Mouse (Mus musculus) lung, postnatal 0 days (tissue): ENCODE data around the gene Fam241a. TPM values are rescaled to one million over a fixed set of nuclear protein-coding genes. Genes with fewer than 3 reads are reported as not detected.
A peak's percentile ranks its signal among the peaks of the same experiment; 100 is the strongest.

Experiments used
- ATAC-seq: fragments of 200-750 bp; cut with Nextera tagmentation; 2 replicates; pipeline ENCODE4 v1.8.0; 2017; ENCODE audit warnings: moderate library complexity
- DNase-seq: peaks from one replicate; pipeline ENCODE4 v3.0.0-alpha.2; 2016; ENCODE audit warnings: low spot score
- H3K27ac ChIP-seq: fragments of 300-500 bp; sonication (generic); 2 replicates; pipeline ENCODE4 v1.5.1; 2014; ENCODE audit warnings: antibody characterized with exemption, mild to moderate bottlenecking, low read length, mixed read lengths
- H3K27me3 ChIP-seq: fragments of 300-500 bp; sonication (generic); replicated peaks from 2 replicates; pipeline ENCODE4 v1.6.1; 2014; ENCODE audit warnings: low read length, mixed read lengths; ENCODE audit not compliant: insufficient read depth
- H3K36me3 ChIP-seq: fragments of 300-500 bp; sonication (generic); 2 replicates; pipeline ENCODE4 v1.6.1; 2014; ENCODE audit warnings: low read length, mixed read lengths; ENCODE audit not compliant: insufficient read depth
- H3K4me1 ChIP-seq: fragments of 300-500 bp; sonication (generic); 2 replicates; pipeline ENCODE4 v1.6.1; 2014; ENCODE audit warnings: antibody characterized with exemption, low read depth, low read length, mixed read lengths; ENCODE audit not compliant: insufficient read depth
- H3K4me2 ChIP-seq: fragments of 300-500 bp; sonication (generic); replicated peaks from 2 replicates; pipeline ENCODE4 v1.6.1; 2014; ENCODE audit warnings: low read depth, mild to moderate bottlenecking, low read length, moderate library complexity, mixed read lengths
- H3K4me3 ChIP-seq: fragments of 300-500 bp; sonication (generic); 2 replicates; pipeline ENCODE4 v1.5.1; 2014; ENCODE audit warnings: low read depth, low read length
- H3K9ac ChIP-seq: fragments of 300-500 bp; sonication (generic); replicated peaks from 2 replicates; pipeline ENCODE4 v1.6.1; 2014; ENCODE audit warnings: low read depth, mild to moderate bottlenecking
- H3K9me3 ChIP-seq: fragments of 300-500 bp; sonication (generic); 2 replicates; pipeline ENCODE4 v1.6.1; 2016; ENCODE audit warnings: low read length, mixed read lengths
- CTCF ChIP-seq: IDR thresholded peaks from 2 replicates; pipeline ENCODE4 v1.5.1; 2016; ENCODE audit warnings: antibody characterized with exemption, mild to moderate bottlenecking
- EP300 ChIP-seq: IDR thresholded peaks from 2 replicates; pipeline ENCODE4 v1.6.1; 2016; ENCODE audit warnings: antibody characterized with exemption, mild to moderate bottlenecking, control low read depth
- WGBS: fragments of 180-500 bp; shearing (Covaris S2); extraction: QIAGEN DNeasy Blood & Tissue Kit; methylation state at CpG from one replicate; pipeline ENCODE4 v1.1.7; 2014; 5-methylcytosine and 5-hydroxymethylcytosine counted together
- polyA plus RNA-seq: library from polyadenylated mRNA; unstranded; fragments of >200 nt; fragmentation: Nextera tagmentation; extraction: Ambion mirVana; gene quantifications from 2 replicates; pipeline ENCODE4 v1.2.1, GENCODE M21; 2015

Fam241a gene
- polyA plus RNA-seq, 1 experiment from 2014 or later = 23.1 TPM

GRCm38 (mm10) chr3:127868880-127869279 is 27.2 kb downstream of the Fam241a start:
- no peak overlapping the region for H3K9ac ChIP-seq
- H3K4me3 ChIP-seq = no peak overlapping the region
- TF ChIP-seq CTCF (no peak), EP300 (no peak)
- H3K4me2 ChIP-seq = no peak overlapping the region
- peak; percentile 32 for DNase-seq
- H3K36me3 ChIP-seq = no peaks in the 10 kb centered on the region
- no peak overlapping the region for H3K27ac ChIP-seq
- 58% methylated on average over 5 of the region's 5 CpGs for WGBS
- no peaks in the 10 kb centered on the region; the same call in 1 of the 2 replicates for H3K4me1 ChIP-seq
- ATAC-seq = no peak
- H3K9me3 ChIP-seq = no peaks in the 10 kb centered on the region
- no peaks in the 10 kb centered on the region for H3K27me3 ChIP-seq

- no peak for ATAC-seq
- no peak for TF ChIP-seq CTCF
These were observed 27.9 kb downstream of the Fam241a start for GRCm38 (mm10) chr3:127868046-127868758.

DNA sequence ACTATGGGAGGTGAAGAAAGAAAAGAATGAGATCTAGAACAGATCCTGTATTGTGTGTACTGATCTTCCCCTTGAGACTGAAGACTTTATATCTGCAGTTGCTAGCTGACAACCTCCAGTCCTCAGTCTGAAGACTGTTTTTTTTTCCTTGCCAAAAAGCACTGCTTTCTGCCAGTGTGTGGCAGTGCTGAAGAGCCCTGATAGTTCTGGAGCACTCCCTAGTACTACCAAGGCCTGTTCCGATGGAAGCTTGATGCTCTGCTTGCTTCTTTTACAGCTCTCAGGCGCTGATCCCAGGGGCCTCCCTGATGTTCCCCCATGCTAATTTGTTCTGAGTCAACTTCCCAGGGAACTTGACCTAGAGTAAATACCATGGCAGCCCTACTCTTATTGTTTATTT is 31.9 kb downstream of the Fam241a start:
- ATAC-seq (no peak), DNase-seq (peak; percentile 68)
- H3K9me3 ChIP-seq = no peaks in the 10 kb centered on the region
- H3K9ac ChIP-seq = no peak overlapping the region
- TF ChIP-seq EP300 = no peak
- TF ChIP-seq CTCF = peak; percentile 36
- H3K27me3 ChIP-seq = no peaks in the 10 kb centered on the region
- no peak overlapping the region for H3K4me3 ChIP-seq
- no peak overlapping the region for H3K4me2 ChIP-seq
- no peak overlapping the region for H3K27ac ChIP-seq
- no peaks in the 10 kb centered on the region; the same call in 1 of the 2 replicates for H3K4me1 ChIP-seq
- H3K36me3 ChIP-seq = no peaks in the 10 kb centered on the region
- 29% methylated on average over 2 of the region's 2 CpGs for WGBS

More at GRCm38 (mm10) chr3:127868046-127868758, 27.9 kb downstream of the Fam241a start:
- Histone ChIP-seq H3K27ac (no peak overlapping the region), H3K9ac (no peak overlapping the region), H3K36me3 (no peaks in the 10 kb centered on the region), H3K27me3 (no peaks in the 10 kb centered on the region), H3K4me2 (no peak overlapping the region), H3K4me1 (no peaks in the 10 kb centered on the region; the same call in 1 of the 2 replicates), H3K4me3 (no peak overlapping the region), H3K9me3 (no peaks in the 10 kb centered on the region)
- WGBS = 70% methylated on average over 9 of the region's 9 CpGs
- DNase-seq = no peak

DNA sequence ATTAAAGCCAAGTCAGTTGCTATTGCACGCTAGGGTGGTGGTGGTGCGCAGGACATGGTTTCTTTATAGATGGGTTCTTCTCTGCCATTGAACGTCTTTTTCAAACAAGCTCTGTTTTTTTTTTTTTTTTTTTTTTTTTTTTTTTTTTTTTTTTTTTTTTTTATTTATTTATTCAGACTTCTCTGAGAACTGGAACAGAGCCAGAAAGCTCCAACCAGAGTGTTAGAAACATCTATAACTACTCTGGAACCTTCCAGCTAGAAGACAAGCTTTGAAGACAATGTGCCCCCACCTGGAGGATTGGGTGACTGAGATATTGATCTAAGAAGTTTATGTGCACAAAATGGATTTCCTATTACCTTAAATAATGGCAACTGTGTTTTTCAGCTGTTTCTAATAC is 32.6 kb downstream of the Fam241a start:
- no peak overlapping the region for H3K4me3 ChIP-seq
- H3K4me2 ChIP-seq = no peak overlapping the region
- H3K9ac ChIP-seq = no peak overlapping the region
- H3K36me3 ChIP-seq = no peaks in the 10 kb centered on the region
- no peak for ATAC-seq
- peak; percentile 45 for DNase-seq
- TF ChIP-seq EP300 (no peak), CTCF (no peak)
- H3K9me3 ChIP-seq = no peaks in the 10 kb centered on the region
- 47% methylated on average over 3 of the region's 3 CpGs for WGBS
- H3K27ac ChIP-seq = no peak overlapping the region
- H3K27me3 ChIP-seq = no peaks in the 10 kb centered on the region
- H3K4me1 ChIP-seq = no peaks in the 10 kb centered on the region; the same call in 1 of the 2 replicates

- WGBS = 67% methylated on average over 4 of the region's 4 CpGs
- Histone ChIP-seq H3K36me3 (no peaks in the 10 kb centered on the region), H3K9ac (no peak overlapping the region), H3K4me1 (no peaks in the 10 kb centered on the region; the same call in 1 of the 2 replicates), H3K9me3 (no peaks in the 10 kb centered on the region), H3K4me3 (no peak overlapping the region), H3K27me3 (no peaks in the 10 kb centered on the region), H3K27ac (no peak overlapping the region), H3K4me2 (no peak overlapping the region)
- no peak for ATAC-seq
- no peak for DNase-seq
- TF ChIP-seq CTCF (no peak), EP300 (no peak)
These were observed 33.6 kb downstream of the Fam241a start for GRCm38 (mm10) chr3:127862479-127862878.

DNA sequence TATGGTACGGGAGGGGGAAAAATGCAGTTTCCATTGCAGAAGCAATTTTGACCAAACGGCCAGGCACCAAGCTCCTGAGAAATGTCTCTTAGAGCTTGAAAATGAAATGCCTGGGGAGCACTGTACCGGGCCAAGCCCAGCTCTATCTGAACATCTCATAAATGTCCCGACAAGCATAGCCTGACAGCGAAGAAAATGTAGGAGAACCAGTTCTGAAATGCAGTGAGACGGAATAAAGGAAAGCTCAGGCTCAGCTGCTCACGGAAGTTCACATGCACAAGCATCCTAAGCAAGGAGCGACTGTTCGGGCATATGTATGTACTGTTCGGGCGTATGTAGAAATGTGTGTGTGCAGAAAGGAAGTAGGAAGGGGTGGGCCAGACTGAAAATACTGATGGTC is 34.8 kb downstream of the Fam241a start:
- H3K9me3 ChIP-seq = no peaks in the 10 kb centered on the region
- H3K4me1 ChIP-seq = no peaks in the 10 kb centered on the region; the same call in 1 of the 2 replicates
- H3K27ac ChIP-seq = no peak overlapping the region
- H3K27me3 ChIP-seq = no peaks in the 10 kb centered on the region
- DNase-seq (peak; percentile 54), ATAC-seq (peak; percentile 60)
- H3K4me3 ChIP-seq = no peak overlapping the region
- TF ChIP-seq CTCF (no peak), EP300 (no peak)
- no peak overlapping the region for H3K4me2 ChIP-seq
- no peak overlapping the region for H3K9ac ChIP-seq
- no peaks in the 10 kb centered on the region for H3K36me3 ChIP-seq
- 67% methylated on average over 11 of the region's 11 CpGs for WGBS
